Mouse (Mus musculus) ES-Bruce4 (cell line): ENCODE measurements around the gene Hbb-bs. TPM values are rescaled to one million over a fixed set of nuclear protein-coding genes. Genes with fewer than 3 reads are reported as not detected.
"Not testable (repeated sequence)": the region's sequence is repeated elsewhere in the genome, so short reads cannot be mapped to it uniquely, and the experiment has no call there.

Source experiments
- H3K27ac ChIP-seq: 2 replicates; pipeline ENCODE4 v1.5.1; 2012; ENCODE audit warnings: low read length, inconsistent platforms; ENCODE audit not compliant: insufficient read depth
- H3K27me3 ChIP-seq: 2 replicates; pipeline ENCODE4 v1.6.1; 2012; ENCODE audit warnings: mild to moderate bottlenecking, low read length, inconsistent platforms; ENCODE audit not compliant: control insufficient read depth, poor library complexity, insufficient read depth, severe bottlenecking
- H3K36me3 ChIP-seq: 2 replicates; pipeline ENCODE4 v1.6.1; 2012; ENCODE audit warnings: inconsistent platforms, mild to moderate bottlenecking, low read length, moderate library complexity; ENCODE audit not compliant: control insufficient read depth, poor library complexity, insufficient read depth, severe bottlenecking
- H3K4me1 ChIP-seq: one replicate; pipeline ENCODE4 v1.8.1; 2011; ENCODE audit warnings: low read length; ENCODE audit not compliant: control insufficient read depth, insufficient read depth
- H3K4me3 ChIP-seq: 2 replicates; pipeline ENCODE4 v1.5.1; 2011; ENCODE audit warnings: low read depth, mild to moderate bottlenecking, low read length
- H3K9ac ChIP-seq: 2 replicates; pipeline ENCODE4 v1.6.1; 2012; ENCODE audit warnings: low read depth, mild to moderate bottlenecking, inconsistent platforms; ENCODE audit not compliant: poor library complexity, severe bottlenecking
- H3K9me3 ChIP-seq: replicated peaks from 2 replicates; pipeline ENCODE4 v1.6.1; 2012; ENCODE audit warnings: mild to moderate bottlenecking, low read length, inconsistent platforms; ENCODE audit not compliant: control insufficient read depth, poor library complexity, insufficient read depth, severe bottlenecking
- CTCF ChIP-seq: IDR thresholded peaks from one replicate; pipeline ENCODE4 v1.8.1; 2011; ENCODE audit warnings: low read depth, low read length
- EP300 ChIP-seq: IDR thresholded peaks from 2 replicates; pipeline ENCODE4 v1.6.1; 2011; ENCODE audit warnings: low read depth, low read length; ENCODE audit not compliant: insufficient read depth
- POLR2A ChIP-seq: IDR thresholded peaks from one replicate; pipeline ENCODE4 v1.8.1; 2011; ENCODE audit warnings: low read length; ENCODE audit not compliant: insufficient read depth
- polyA plus RNA-seq: library from polyadenylated mRNA; stranded (reverse); fragments of >200 nt; gene quantifications from 2 replicates; pipeline ENCODE4 v1.2.4, GENCODE M21; 2011; ENCODE audit warnings: low read depth; ENCODE audit not compliant: missing spikeins, insufficient read depth, insufficient read length

Hbb-bs gene
- polyA plus RNA-seq, 1 experiment, result 3.5 TPM

DNA sequence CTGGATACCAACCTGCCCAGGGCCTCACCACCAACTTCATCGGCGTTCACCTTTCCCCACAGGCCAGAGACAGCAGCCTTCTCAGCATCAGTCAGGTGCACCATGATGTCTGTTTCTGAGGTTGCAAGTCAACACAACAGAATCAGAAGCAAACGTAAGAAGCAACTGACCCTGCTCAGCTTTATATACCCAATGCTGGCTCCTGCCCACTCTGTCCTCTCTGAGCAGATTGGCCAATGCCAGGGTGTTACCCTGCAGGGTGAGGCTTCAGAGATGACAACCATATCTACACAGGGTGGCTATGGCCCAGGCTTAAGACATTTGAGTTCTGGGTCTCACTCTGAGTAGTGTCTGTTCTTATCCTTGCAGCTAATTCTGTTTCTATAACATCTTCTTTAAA is 14.1 kb downstream of the Hbb-bs start, which contains the start of gene Hbb-bt:
Gene Hbb-bt, minus strand, starts transcription at position 231 of the 400 bp plus-strand sequence.
- H3K27me3 ChIP-seq, result no peaks in the 10 kb centered on the region
- H3K9ac ChIP-seq, result no peak within 1 kb of the TSS
- no peaks in the 10 kb centered on the region for H3K4me1 ChIP-seq
- H3K4me3 ChIP-seq, result no peak within 1 kb of the TSS
- H3K36me3 ChIP-seq, result no peaks in the 10 kb centered on the region
- H3K9me3 ChIP-seq, result no peaks in the 10 kb centered on the region
- TF ChIP-seq EP300, result no peak
- TF ChIP-seq CTCF, result no peak
- no peak for TF ChIP-seq POLR2A
- H3K27ac ChIP-seq, result no peak within 1 kb of the TSS

DNA sequence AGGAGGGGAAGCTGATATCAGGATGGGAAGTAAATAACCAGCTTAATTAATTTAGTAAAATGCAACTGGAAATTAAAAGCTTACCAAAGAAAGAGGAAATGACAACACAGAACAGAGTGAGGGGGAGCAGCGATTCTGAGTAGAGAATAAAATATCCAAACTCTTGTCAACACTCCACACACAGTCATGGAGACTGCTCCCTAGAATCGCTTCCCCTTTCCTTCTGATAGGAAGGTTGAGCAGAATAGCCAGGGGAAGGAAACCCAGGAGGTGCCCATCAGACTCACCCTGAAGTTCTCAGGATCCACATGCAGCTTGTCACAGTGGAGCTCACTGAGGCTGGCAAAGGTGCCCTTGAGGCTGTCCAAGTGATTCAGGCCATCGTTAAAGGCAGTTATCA is 14.7 kb downstream of the Hbb-bs start:
- not testable (repeated sequence) for H3K27me3 ChIP-seq, H3K27ac ChIP-seq, H3K4me1 ChIP-seq, H3K9ac ChIP-seq, H3K4me3 ChIP-seq, H3K36me3 ChIP-seq, H3K9me3 ChIP-seq

DNA sequence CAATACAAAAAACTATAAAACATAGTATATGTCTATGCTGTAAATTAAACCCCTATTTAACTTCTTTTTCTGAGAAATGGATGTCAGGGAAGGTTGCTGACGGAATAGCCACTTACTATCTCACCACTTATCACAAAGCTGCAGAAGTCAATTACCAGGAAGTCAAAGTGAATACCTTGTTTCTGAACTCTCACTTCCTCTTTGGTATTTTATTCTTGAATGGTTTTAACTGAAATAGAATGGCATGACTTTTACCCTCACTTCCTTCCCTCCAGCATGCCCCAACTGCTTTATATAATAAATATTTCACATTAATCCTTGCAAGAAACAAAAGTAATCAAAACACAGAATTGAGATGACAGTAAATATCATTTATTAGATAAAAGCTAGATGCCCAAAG is 15.7 kb downstream of the Hbb-bs start:
- no peak for TF ChIP-seq POLR2A
- TF ChIP-seq CTCF, result no peak
- no peak for TF ChIP-seq EP300
- Histone ChIP-seq H3K4me1 (no peaks in the 10 kb centered on the region), H3K27ac (no peak overlapping the region), H3K9me3 (no peaks in the 10 kb centered on the region), H3K36me3 (no peaks in the 10 kb centered on the region), H3K4me3 (no peak overlapping the region), H3K9ac (no peak overlapping the region), H3K27me3 (no peaks in the 10 kb centered on the region)

DNA sequence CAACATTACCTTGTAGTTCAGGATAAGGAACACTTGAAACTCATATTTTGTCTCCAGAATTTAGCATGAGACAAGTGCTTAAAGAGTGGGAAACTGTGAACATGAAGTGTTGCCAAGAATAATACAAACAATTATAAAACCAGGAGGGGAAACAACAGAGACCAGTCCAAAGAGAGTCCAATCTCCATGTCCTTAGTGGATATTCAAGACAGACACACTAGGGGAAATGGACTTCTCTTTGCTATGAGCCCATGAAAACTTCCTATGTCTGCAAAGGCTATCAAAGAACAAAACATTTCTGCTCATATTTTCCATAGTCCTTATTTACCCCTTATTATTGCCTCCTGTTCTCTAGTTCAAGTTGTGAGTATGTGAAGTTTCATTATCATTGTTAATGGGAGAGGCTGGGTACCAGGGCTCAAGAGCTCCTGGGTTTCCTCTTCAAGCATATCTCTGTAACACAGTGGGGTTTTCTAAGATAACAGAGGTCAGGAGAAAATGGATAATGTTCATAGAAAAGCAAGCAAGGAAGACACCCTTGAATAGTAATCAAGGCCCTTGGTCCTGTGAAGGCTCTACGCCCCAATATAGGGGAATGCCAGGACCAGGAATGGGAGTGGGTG is 16.6 kb downstream of the Hbb-bs start:
- Histone ChIP-seq H3K9ac (no peak overlapping the region), H3K4me1 (no peaks in the 10 kb centered on the region), H3K9me3 (no peaks in the 10 kb centered on the region), H3K36me3 (no peaks in the 10 kb centered on the region), H3K27me3 (no peaks in the 10 kb centered on the region), H3K27ac (no peak overlapping the region), H3K4me3 (no peak overlapping the region)
- TF ChIP-seq EP300, result no peak
- no peak for TF ChIP-seq CTCF
- no peak for TF ChIP-seq POLR2A

DNA sequence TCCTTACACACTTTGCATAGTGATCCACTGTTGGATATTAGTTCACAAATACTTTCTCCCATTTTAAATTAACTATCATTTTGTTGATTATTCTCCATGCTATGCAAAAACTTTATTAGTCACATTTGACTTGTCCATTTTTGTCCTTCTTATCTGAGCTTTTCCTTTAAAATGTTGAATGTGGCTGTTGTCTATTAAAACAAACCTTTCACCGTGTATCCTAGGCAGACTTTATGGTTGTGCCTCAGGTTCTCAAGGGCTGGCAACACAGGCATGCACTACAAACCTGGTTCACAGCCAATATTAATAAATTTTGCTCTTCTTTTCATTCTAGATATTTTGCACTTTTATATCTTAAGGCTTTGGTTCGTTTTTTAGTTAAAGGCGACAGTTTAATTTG is 17.1 kb downstream of the Hbb-bs start:
- Histone ChIP-seq H3K4me1 (no peaks in the 10 kb centered on the region), H3K9ac (no peak overlapping the region), H3K36me3 (no peaks in the 10 kb centered on the region), H3K27me3 (no peaks in the 10 kb centered on the region), H3K9me3 (no peaks in the 10 kb centered on the region), H3K27ac (no peak overlapping the region), H3K4me3 (no peak overlapping the region)
- TF ChIP-seq POLR2A, result no peak
- TF ChIP-seq CTCF, result no peak
- TF ChIP-seq EP300, result no peak

DNA sequence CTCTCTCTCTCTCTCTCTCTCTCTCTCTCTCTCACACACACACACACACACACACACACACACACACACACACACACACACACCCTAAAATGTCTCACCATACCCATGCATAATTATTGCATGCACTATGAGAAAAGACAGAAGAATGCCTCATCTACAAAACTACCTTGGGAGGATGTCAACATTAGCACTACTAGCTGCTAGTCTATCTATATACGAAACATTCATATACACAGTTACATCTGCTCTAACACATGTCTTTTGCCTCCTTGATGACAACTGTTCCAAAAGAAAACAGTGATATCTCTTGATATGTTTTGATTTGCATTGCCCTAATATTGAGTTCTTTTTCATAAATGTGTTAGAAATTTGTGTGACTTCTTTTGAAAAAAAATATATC is 17.6 kb downstream of the Hbb-bs start:
- H3K9ac ChIP-seq, result no peak overlapping the region
- no peak for TF ChIP-seq EP300
- TF ChIP-seq POLR2A, result no peak

More for the DNA sequence above, 17.6 kb downstream of the Hbb-bs start:
- Histone ChIP-seq H3K9me3 (no peaks in the 10 kb centered on the region), H3K27ac (no peak overlapping the region), H3K27me3 (no peaks in the 10 kb centered on the region), H3K36me3 (no peaks in the 10 kb centered on the region), H3K4me3 (no peak overlapping the region), H3K4me1 (no peaks in the 10 kb centered on the region)
